Mouse (Mus musculus) liver, embryonic 16.5 days (tissue): Measurements from ENCODE around the gene Sppl3. TPM values are rescaled to one million over a fixed set of nuclear protein-coding genes. Genes with fewer than 3 reads are reported as not detected.

Experiments
- ATAC-seq: fragments of 200-750 bp; cut with Nextera tagmentation; 2 replicates; pipeline ENCODE4 v1.8.0; 2017; ENCODE audit warnings: low read depth, mild to moderate bottlenecking, moderate number of reproducible peaks, moderate library complexity
- H3K27ac ChIP-seq: fragments of 300-500 bp; sonication (generic); 2 replicates; pipeline ENCODE4 v1.5.1; 2014; ENCODE audit warnings: mild to moderate bottlenecking, low read length
- H3K27me3 ChIP-seq: fragments of 300-500 bp; sonication (generic); 2 replicates; pipeline ENCODE4 v1.6.1; 2014; ENCODE audit warnings: low read depth, low read length, mixed read lengths; ENCODE audit not compliant: control insufficient read depth, insufficient read depth
- H3K36me3 ChIP-seq: fragments of 300-500 bp; sonication (generic); 2 replicates; pipeline ENCODE4 v1.6.1; 2014; ENCODE audit warnings: mild to moderate bottlenecking; ENCODE audit not compliant: control insufficient read depth, insufficient read depth
- H3K4me1 ChIP-seq: fragments of 300-500 bp; sonication (generic); 2 replicates; pipeline ENCODE4 v1.6.1; 2014; ENCODE audit warnings: low read depth, low read length, mixed read lengths; ENCODE audit not compliant: control insufficient read depth
- H3K4me2 ChIP-seq: fragments of 300-500 bp; sonication (generic); 2 replicates; pipeline ENCODE4 v1.6.1; 2014; ENCODE audit warnings: low read depth, low read length, mixed read lengths
- H3K4me3 ChIP-seq: fragments of 300-500 bp; sonication (generic); 2 replicates; pipeline ENCODE4 v1.5.1; 2014; ENCODE audit warnings: low read depth, mild to moderate bottlenecking, low read length
- H3K9ac ChIP-seq: fragments of 300-500 bp; sonication (generic); 2 replicates; pipeline ENCODE4 v1.6.1; 2014; ENCODE audit warnings: low read depth, low read length
- H3K9me3 ChIP-seq: fragments of 300-500 bp; sonication (generic); replicated peaks from 2 replicates; pipeline ENCODE4 v1.6.1; 2016; ENCODE audit warnings: low read length; ENCODE audit not compliant: control insufficient read depth
- WGBS: fragments of 180-500 bp; shearing (Covaris S2); extraction: QIAGEN DNeasy Blood & Tissue Kit; methylation state at CpG from one replicate; pipeline ENCODE4 v1.1.7; 2014; ENCODE audit not compliant: insufficient replicate concordance; 5-methylcytosine and 5-hydroxymethylcytosine counted together
- polyA plus RNA-seq: library from polyadenylated mRNA; unstranded; fragments of >200 nt; fragmentation: Nextera tagmentation; extraction: Ambion mirVana; gene quantifications from 2 replicates; pipeline ENCODE4 v1.2.1, GENCODE M21; 2015

The Sppl3 gene
- polyA plus RNA-seq, 1 experiment from 2014 or later = 3.2 TPM

GRCm38 (mm10) chr5:114980122-114980748 lies 30.7 kb upstream of the Sppl3 start:
- Histone ChIP-seq H3K4me1 (peaks cover 20% of the 10 kb centered on the region), H3K4me3 (peak overlapping the region; percentile 67), H3K4me2 (peak overlapping the region; percentile 97), H3K27me3 (no peaks in the 10 kb centered on the region), H3K9me3 (no peaks in the 10 kb centered on the region), H3K27ac (peak overlapping the region; percentile 94), H3K36me3 (no peaks in the 10 kb centered on the region), H3K9ac (peak overlapping the region; percentile 64)
- 23% methylated on average over 16 of the region's 16 CpGs for WGBS
- peak; percentile 28 for ATAC-seq

- H3K4me2 ChIP-seq = no peak overlapping the region
- H3K27me3 ChIP-seq = no peaks in the 10 kb centered on the region
- no peaks in the 10 kb centered on the region for H3K36me3 ChIP-seq
- H3K9ac ChIP-seq = no peak overlapping the region
- peaks cover 20% of the 10 kb centered on the region for H3K4me1 ChIP-seq
- H3K9me3 ChIP-seq = no peaks in the 10 kb centered on the region
- 55% methylated on average over 15 of the region's 15 CpGs for WGBS
- no peak overlapping the region for H3K27ac ChIP-seq
- ATAC-seq = no peak
- H3K4me3 ChIP-seq = no peak overlapping the region
Measured at GRCm38 (mm10) chr5:114982001-114982400, 28.9 kb upstream of the Sppl3 start.

GRCm38 (mm10) chr5:114985074-114985473 lies 25.9 kb upstream of the Sppl3 start:
- no peak overlapping the region for H3K27ac ChIP-seq
- H3K9ac ChIP-seq = no peak overlapping the region
- H3K4me2 ChIP-seq = no peak overlapping the region
- no peak; the same call in 1 of the 2 replicates for ATAC-seq
- no peak overlapping the region for H3K4me3 ChIP-seq
- peaks cover 6% of the 10 kb centered on the region for H3K4me1 ChIP-seq
- H3K9me3 ChIP-seq = no peaks in the 10 kb centered on the region
- H3K36me3 ChIP-seq = no peaks in the 10 kb centered on the region
- no peaks in the 10 kb centered on the region for H3K27me3 ChIP-seq

DNA sequence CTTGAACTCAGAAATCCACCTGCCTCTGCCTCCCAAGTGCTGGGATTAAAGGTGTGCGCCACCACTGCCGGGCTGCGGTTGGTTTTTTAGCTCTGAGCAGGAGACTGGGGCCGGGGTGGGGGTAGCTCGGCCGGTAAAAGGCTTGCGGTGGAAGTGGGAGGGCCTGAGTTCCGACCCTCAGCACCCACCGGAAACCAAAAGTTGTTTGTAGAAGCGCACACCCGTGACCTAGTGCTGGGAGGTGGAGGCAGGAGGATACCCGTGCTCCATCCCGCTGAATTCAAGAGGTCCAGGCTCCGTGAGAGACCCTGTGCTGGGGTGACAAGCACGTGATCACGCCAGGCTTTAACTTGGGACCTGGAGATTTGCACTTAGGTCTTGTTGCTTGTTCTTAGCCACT lies 14.5 kb upstream of the Sppl3 start:
- no peak overlapping the region for H3K4me2 ChIP-seq

GRCm38 (mm10) chr5:114997327-114997726 lies 13.6 kb upstream of the Sppl3 start:
- H3K9ac ChIP-seq = no peak overlapping the region
- H3K9me3 ChIP-seq = no peaks in the 10 kb centered on the region
- no peaks in the 10 kb centered on the region for H3K36me3 ChIP-seq
- H3K4me2 ChIP-seq = no peak overlapping the region
- ATAC-seq = no peak
- no peaks in the 10 kb centered on the region for H3K4me1 ChIP-seq
- WGBS = 22% methylated on average over 6 of the region's 6 CpGs
- no peak overlapping the region for H3K4me3 ChIP-seq
- H3K27me3 ChIP-seq = no peaks in the 10 kb centered on the region; the same call in 1 of the 2 replicates
- H3K27ac ChIP-seq = no peak overlapping the region

More for the DNA sequence above, 14.5 kb upstream of the Sppl3 start:
- H3K9ac ChIP-seq = no peak overlapping the region
- WGBS = 43% methylated on average over 16 of the region's 16 CpGs
- no peaks in the 10 kb centered on the region for H3K36me3 ChIP-seq
- H3K9me3 ChIP-seq = no peaks in the 10 kb centered on the region
- H3K27me3 ChIP-seq = no peaks in the 10 kb centered on the region; the same call in 1 of the 2 replicates
- no peak for ATAC-seq
- no peaks in the 10 kb centered on the region for H3K4me1 ChIP-seq
- H3K4me3 ChIP-seq = no peak overlapping the region
- no peak overlapping the region for H3K27ac ChIP-seq

DNA sequence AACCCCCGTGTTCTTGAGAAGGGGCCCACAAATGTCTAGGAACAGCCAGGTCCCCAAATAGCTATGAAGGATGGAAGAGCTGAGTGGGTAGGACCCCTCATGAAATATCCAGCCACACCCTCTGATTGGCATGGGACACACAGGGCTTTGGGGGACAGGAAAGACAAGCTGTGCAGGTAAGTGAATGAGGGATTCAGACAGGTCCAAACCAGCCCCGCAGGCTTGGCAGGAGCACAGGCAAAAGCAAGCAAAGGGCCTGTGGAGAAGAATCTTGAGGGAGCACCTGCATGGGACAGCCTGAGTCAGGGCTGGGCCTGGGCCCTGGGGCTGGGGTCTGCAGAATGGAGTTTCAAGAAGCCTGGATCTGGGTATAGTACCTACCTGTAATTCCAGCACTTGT lies 10.4 kb upstream of the Sppl3 start:
- Histone ChIP-seq H3K4me3 (no peak overlapping the region), H3K4me1 (no peaks in the 10 kb centered on the region), H3K27ac (no peak overlapping the region), H3K27me3 (no peaks in the 10 kb centered on the region; the same call in 1 of the 2 replicates), H3K9me3 (no peaks in the 10 kb centered on the region), H3K9ac (no peak overlapping the region), H3K36me3 (no peaks in the 10 kb centered on the region), H3K4me2 (no peak overlapping the region)
- no peak for ATAC-seq
- WGBS = 74% methylated on average over 2 of the region's 2 CpGs

GRCm38 (mm10) chr5:115001464-115001863 lies 9.5 kb upstream of the Sppl3 start:
- WGBS = 69% methylated on average over 8 of the region's 8 CpGs
- Histone ChIP-seq H3K4me3 (no peak overlapping the region), H3K27me3 (no peaks in the 10 kb centered on the region; the same call in 1 of the 2 replicates), H3K9me3 (no peaks in the 10 kb centered on the region), H3K36me3 (no peaks in the 10 kb centered on the region), H3K4me2 (no peak overlapping the region), H3K4me1 (no peaks in the 10 kb centered on the region), H3K9ac (no peak overlapping the region), H3K27ac (no peak overlapping the region)
- no peak for ATAC-seq

DNA sequence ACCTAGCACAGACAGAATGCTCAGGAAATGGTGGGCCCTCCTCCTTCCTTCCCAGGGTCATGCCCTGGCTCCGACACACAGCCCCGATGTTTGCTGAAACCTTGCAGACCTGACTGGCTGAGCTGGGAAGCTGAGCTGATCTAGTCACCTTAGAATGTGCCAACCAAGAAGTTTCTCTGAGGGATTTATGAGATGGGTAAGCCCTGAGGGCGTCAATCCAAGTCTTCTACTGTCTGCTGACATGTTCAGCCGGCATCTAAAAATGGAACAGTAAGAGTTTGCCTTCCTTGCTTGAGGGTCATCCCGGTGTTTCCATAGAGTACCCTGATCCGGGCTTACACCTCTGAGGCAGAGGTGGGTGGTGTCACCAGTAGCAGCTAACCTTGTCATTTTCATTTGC lies 8.2 kb upstream of the Sppl3 start:
- ATAC-seq = no peak
- no peaks in the 10 kb centered on the region for H3K9me3 ChIP-seq
- 45% methylated on average over 6 of the region's 6 CpGs for WGBS
- H3K27ac ChIP-seq = no peak overlapping the region
- H3K27me3 ChIP-seq = no peaks in the 10 kb centered on the region
- no peaks in the 10 kb centered on the region for H3K36me3 ChIP-seq
- no peak overlapping the region for H3K4me3 ChIP-seq
- H3K9ac ChIP-seq = no peak overlapping the region
- H3K4me1 ChIP-seq = no peaks in the 10 kb centered on the region
- no peak overlapping the region for H3K4me2 ChIP-seq

GRCm38 (mm10) chr5:115003224-115003873 lies 7.6 kb upstream of the Sppl3 start:
- no peaks in the 10 kb centered on the region for H3K27me3 ChIP-seq
- peaks cover 4% of the 10 kb centered on the region; the same call in 1 of the 2 replicates for H3K4me1 ChIP-seq
- H3K4me3 ChIP-seq = no peak overlapping the region
- 46% methylated on average over 13 of the region's 13 CpGs for WGBS
- no peak overlapping the region for H3K9ac ChIP-seq
- H3K9me3 ChIP-seq = no peaks in the 10 kb centered on the region
- no peak for ATAC-seq
- no peaks in the 10 kb centered on the region for H3K36me3 ChIP-seq
- H3K27ac ChIP-seq = no peak overlapping the region
- no peak overlapping the region for H3K4me2 ChIP-seq
